ENCODE assay signal across 26 mouse cellular contexts in genomic region chr3:84505193-84505592, GRCm38 (mm10). TPM values are rescaled to one million over a fixed set of nuclear protein-coding genes. Genes with fewer than 3 reads are reported as not detected.
"Had no signal": no experiment of that assay in that cellular context is flagged by ENCODE, and none has a peak within 500 bp of the region (broad histone marks: within the 10 kb centered on the region; RNA-seq: fewer than 3 reads in every experiment).

No protein-coding gene starts in this region.

- H3K36me3 ChIP-seq: hindbrain, embryonic 12.5 days; intestine, embryonic 15.5 days; liver, embryonic 15.5 days had no signal

- H3K9me3 ChIP-seq: heart, embryonic 10.5 days; heart, embryonic 12.5 days; hindbrain, embryonic 10.5 days; hindbrain, embryonic 12.5 days; intestine, embryonic 15.5 days; limb, embryonic 10.5 days; limb, embryonic 12.5 days; liver, embryonic 15.5 days had no signal

- H3K9ac ChIP-seq: heart, embryonic 12.5 days; hindbrain, embryonic 12.5 days; hindbrain, embryonic 14.5 days; intestine, embryonic 15.5 days; limb, embryonic 12.5 days; liver, embryonic 15.5 days had no signal

- H3K4me2 ChIP-seq: heart, embryonic 12.5 days; hindbrain, embryonic 12.5 days; hindbrain, embryonic 14.5 days; intestine, embryonic 15.5 days; limb, embryonic 12.5 days; liver, embryonic 15.5 days had no signal

- DNase-seq: gastrocnemius, adult 2 months; gastrocnemius, postnatal 10 days; gastrocnemius, postnatal 25 days; heart, adult 18-20 months; heart, postnatal 10 days; heart, postnatal 4 days; kidney, adult 18-20 months; kidney, adult 8-10 months; kidney, postnatal 10 days; kidney, postnatal 25 days; kidney, postnatal 4 days had no signal

- H3K4me1 ChIP-seq: intestine, embryonic 15.5 days had no signal

- ATAC-seq: hindbrain, embryonic 16.5 days; inflammation-experienced regulatory T-cells, adult 6 months; intestine, embryonic 15.5 days; intestine, postnatal 0 days had no signal

- H3K4me3 ChIP-seq: gastrocnemius, adult 2 months; heart, embryonic 10.5 days; heart, embryonic 12.5 days; hindbrain, embryonic 10.5 days; hindbrain, embryonic 12.5 days; intestine, embryonic 15.5 days; layer of hippocampus, adult 2 months; left cerebral cortex, adult 2 months; limb, embryonic 10.5 days; limb, embryonic 12.5 days; liver, embryonic 15.5 days had no signal

- H3K27ac ChIP-seq: gastrocnemius, adult 2 months; heart, embryonic 10.5 days; hindbrain, embryonic 10.5 days; hindbrain, embryonic 12.5 days; hindbrain, embryonic 14.5 days; intestine, embryonic 15.5 days; layer of hippocampus, adult 2 months; left cerebral cortex, adult 2 months; limb, embryonic 10.5 days; limb, embryonic 12.5 days; liver, embryonic 15.5 days had no signal

- H3K27me3 ChIP-seq: heart, embryonic 12.5 days; hindbrain, embryonic 12.5 days; intestine, embryonic 15.5 days; limb, embryonic 12.5 days; liver, embryonic 15.5 days had no signal

RNA-seq across cellular contexts. Expression of gene Fhdc1, which starts 25.0 kb away (rescaled TPM):
- total RNA-seq: granulocyte monocyte progenitor cell, adult 5-6 weeks had no signal
